Mouse (Mus musculus) cerebellum, adult 2 months (tissue): ENCODE data around the gene 4930535I16Rik. TPM values are rescaled to one million over a fixed set of nuclear protein-coding genes. Genes with fewer than 3 reads are reported as not detected.

Experiments
- DNase-seq, 2 experiments: peaks; one replicate each; pipeline ENCODE4 v3.0.0; 2021
- H3K27ac ChIP-seq: fragments of 200-500 bp; 2 replicates; pipeline ENCODE4 v1.5.1; 2012; ENCODE audit warnings: low read length, control low read depth, inconsistent platforms; ENCODE audit not compliant: insufficient read depth
- H3K27me3 ChIP-seq: fragments of 200-500 bp; 2 replicates; pipeline ENCODE4 v1.6.1; 2012; ENCODE audit warnings: inconsistent platforms, mild to moderate bottlenecking, low read length, moderate library complexity; ENCODE audit not compliant: control insufficient read depth, insufficient read depth
- H3K4me1 ChIP-seq: fragments of 200-500 bp; 2 replicates; pipeline ENCODE4 v1.6.1; 2011; ENCODE audit warnings: low read length; ENCODE audit not compliant: control insufficient read depth, insufficient read depth
- H3K4me3 ChIP-seq: fragments of 200-500 bp; replicated peaks from 2 replicates; pipeline ENCODE3; 2011; ENCODE audit warnings: mild to moderate bottlenecking, low read depth, low read length, control low read depth; ENCODE audit not compliant: insufficient read depth
- CTCF ChIP-seq: fragments of 200-500 bp; IDR thresholded peaks from 2 replicates; pipeline ENCODE4 v1.5.1; 2011; ENCODE audit warnings: low read depth, mild to moderate bottlenecking, control low read depth, low read length, moderate library complexity, borderline replicate concordance; ENCODE audit not compliant: insufficient read depth
- POLR2A ChIP-seq: fragments of 200-500 bp; IDR thresholded peaks from 2 replicates; pipeline ENCODE4 v1.6.1; 2011; ENCODE audit warnings: low read length, control low read depth, borderline replicate concordance; ENCODE audit not compliant: insufficient read depth
- WGBS: fragments of 180-500 bp; shearing (Covaris S2); methylation state at CpG from one replicate; pipeline ENCODE4 v1.1.7; 2018; 5-methylcytosine and 5-hydroxymethylcytosine counted together
- polyA plus RNA-seq: library from polyadenylated mRNA; depleted of rRNA; stranded (reverse); fragments of >200 nt; gene quantifications from 2 replicates; pipeline ENCODE4 v1.2.3, GENCODE M21; 2012; rRNA removed

Gene 4930535I16Rik
- polyA plus RNA-seq, 1 experiment, result not detected

DNA sequence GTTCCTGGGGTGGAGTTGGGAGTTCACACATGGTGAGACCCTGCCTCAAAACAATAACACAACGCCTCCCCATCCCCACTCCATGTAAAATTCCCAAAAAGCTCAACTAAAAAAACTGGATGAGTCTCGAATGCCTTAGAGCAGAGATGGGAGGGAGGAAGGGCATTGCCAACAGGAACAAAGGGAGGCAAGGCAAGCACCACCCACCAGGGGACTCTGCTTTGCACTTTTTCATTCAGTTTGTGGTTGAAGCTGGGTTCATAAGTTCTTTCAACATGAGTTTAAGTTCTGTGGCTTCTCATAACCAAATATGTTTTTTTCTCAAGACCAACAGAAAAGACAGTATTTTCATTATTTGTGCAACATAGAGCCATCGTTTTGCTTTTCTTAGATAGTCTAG, 14.4 kb downstream of the 4930535I16Rik start:
- 72% methylated on average over 3 of the region's 3 CpGs for WGBS
- Histone ChIP-seq H3K27me3 (no peaks in the 10 kb centered on the region), H3K4me3 (no peak overlapping the region), H3K27ac (no peak overlapping the region), H3K4me1 (no peaks in the 10 kb centered on the region; the same call in 1 of the 2 replicates)
- TF ChIP-seq POLR2A (no peak), CTCF (no peak)
- DNase-seq, result no peak

DNA sequence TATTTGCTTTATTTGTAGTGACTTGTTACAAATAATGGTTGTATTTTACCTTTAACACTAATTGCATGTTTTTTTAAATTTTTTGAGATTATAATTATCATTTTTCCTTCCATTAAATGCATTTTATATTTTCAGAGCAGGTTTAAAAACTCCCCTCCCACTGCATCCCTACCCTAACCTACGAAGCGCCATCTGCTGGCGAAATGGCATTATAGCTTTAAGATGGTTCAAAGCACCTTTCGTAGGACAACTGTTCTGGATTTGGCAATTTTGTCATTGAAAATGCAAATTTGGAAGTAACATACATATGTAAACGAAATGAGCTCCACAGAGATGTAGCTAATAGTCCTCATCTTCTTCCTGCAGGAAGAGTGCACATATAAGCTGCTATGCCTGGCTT, 19.1 kb downstream of the 4930535I16Rik start:
- DNase-seq, result peak; percentile 40 to 42

DNA sequence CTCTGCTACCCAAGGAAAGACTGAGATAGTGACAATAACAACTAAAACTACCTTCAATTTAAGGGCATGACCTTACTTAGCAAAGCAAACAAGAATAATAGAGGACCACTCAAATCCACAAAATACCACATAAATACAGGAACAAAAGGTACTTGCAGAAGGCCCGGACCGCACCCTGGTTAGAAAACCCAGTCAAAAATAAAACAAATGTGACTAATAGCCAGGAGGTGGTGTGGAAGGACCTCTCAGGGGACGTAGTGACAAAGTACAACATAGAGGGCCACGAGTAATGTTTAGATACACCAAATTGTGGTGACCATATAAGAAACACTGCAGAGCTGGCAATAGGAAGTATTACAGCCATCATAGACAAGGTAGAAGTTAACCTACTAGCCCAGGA, 23.5 kb downstream of the 4930535I16Rik start:
- H3K4me3 ChIP-seq, result no peak overlapping the region
- WGBS, result 89% methylated on average over 4 of the region's 4 CpGs

More for the DNA sequence above, 19.1 kb downstream of the 4930535I16Rik start:
- no peak overlapping the region for H3K27ac ChIP-seq
- WGBS, result 4% methylated on average over 5 of the region's 5 CpGs
- TF ChIP-seq POLR2A, result no peak
- peak; percentile 69; the same call in 1 of the 2 replicates for TF ChIP-seq CTCF
- no peaks in the 10 kb centered on the region; the same call in 1 of the 2 replicates for H3K4me1 ChIP-seq
- H3K4me3 ChIP-seq, result no peak overlapping the region
- H3K27me3 ChIP-seq, result no peaks in the 10 kb centered on the region

DNA sequence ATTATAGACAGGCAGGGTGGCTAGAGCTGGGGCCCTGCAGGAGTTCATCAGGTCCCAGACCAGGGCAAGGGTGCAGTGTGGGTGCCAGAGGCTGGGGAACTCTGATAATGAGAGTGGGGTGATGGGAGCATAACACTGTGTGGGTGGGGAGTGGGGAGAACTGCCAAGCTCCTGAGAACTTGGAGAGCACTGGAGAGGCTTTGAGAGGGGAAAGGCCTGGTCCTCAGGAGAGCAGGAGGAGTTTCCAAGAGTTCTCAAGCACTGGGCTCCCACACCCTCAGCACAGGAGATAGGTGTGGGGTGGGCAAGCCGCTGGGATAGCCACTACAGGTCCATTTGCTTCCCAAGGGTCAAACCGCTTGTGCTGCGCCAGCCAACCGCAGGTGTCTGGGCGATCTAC, 24.1 kb downstream of the 4930535I16Rik start:
- DNase-seq, result no peak
- Histone ChIP-seq H3K27ac (no peak overlapping the region), H3K4me3 (no peak overlapping the region), H3K27me3 (no peaks in the 10 kb centered on the region), H3K4me1 (no peaks in the 10 kb centered on the region)
- no peak for TF ChIP-seq POLR2A
- no peak for TF ChIP-seq CTCF
- 86% methylated on average over 5 of the region's 5 CpGs for WGBS

More for the DNA sequence above, 23.5 kb downstream of the 4930535I16Rik start:
- DNase-seq, result no peak
- no peaks in the 10 kb centered on the region for H3K4me1 ChIP-seq
- TF ChIP-seq POLR2A, result no peak
- TF ChIP-seq CTCF, result no peak
- H3K27ac ChIP-seq, result no peak overlapping the region
- H3K27me3 ChIP-seq, result no peaks in the 10 kb centered on the region

Other genes with a start within 250 kb of the 4930535I16Rik start
- 193 and 201 TPM in 2 replicates for gene Macf1, start 233.7 kb downstream of the 4930535I16Rik start, polyA plus RNA-seq
- 602 and 636 TPM in 2 replicates for gene Ndufs5, start 199.8 kb downstream of the 4930535I16Rik start, polyA plus RNA-seq
- 43.1 and 43.6 TPM in 2 replicates for gene Akirin1, start 167.7 kb downstream of the 4930535I16Rik start, polyA plus RNA-seq
- 1.2 and 1.8 TPM in 2 replicates for gene Rhbdl2, start 130.1 kb downstream of the 4930535I16Rik start, polyA plus RNA-seq
- not detected in 2 replicates for gene 4933427I04Rik, start 58.3 kb downstream of the 4930535I16Rik start, polyA plus RNA-seq
- gene Mycbp, start 13.2 kb downstream of the 4930535I16Rik start, polyA plus RNA-seq, result 14.9 and 23.3 TPM in 2 replicates
- 80.4 and 83.9 TPM in 2 replicates for gene Rragc, start 576 bp downstream of the 4930535I16Rik start, polyA plus RNA-seq